Mouse (Mus musculus): Measurements from ENCODE around the gene Hopx. TPM values are rescaled to one million over a fixed set of nuclear protein-coding genes. Genes with fewer than 3 reads are reported as not detected.

Hopx gene
- polyA plus RNA-seq, 1 experiment from 2014 or later, result 2.8 TPM

- WGBS, result 2% methylated on average over 49 of the region's 69 CpGs
- Histone ChIP-seq H3K4me2 (replicated peaks) (peak overlapping the region; percentile 96), H3K27ac (no peak overlapping the region), H3K4me1 (peaks cover 18% of the 10 kb centered on the region), H3K9ac (peak overlapping the region; percentile 54), H3K36me3 (no peaks in the 10 kb centered on the region), H3K9me3 (replicated peaks) (no peaks in the 10 kb centered on the region), H3K4me3 (peak overlapping the region; percentile 48), H3K27me3 (peaks cover 22% of the 10 kb centered on the region)
- ATAC-seq (ENCODE audit: low FRiP score), result peak; percentile 78
These were observed 20.1 kb downstream of the Hopx start for GRCm38 (mm10) chr5:77094510-77095491.

DNA sequence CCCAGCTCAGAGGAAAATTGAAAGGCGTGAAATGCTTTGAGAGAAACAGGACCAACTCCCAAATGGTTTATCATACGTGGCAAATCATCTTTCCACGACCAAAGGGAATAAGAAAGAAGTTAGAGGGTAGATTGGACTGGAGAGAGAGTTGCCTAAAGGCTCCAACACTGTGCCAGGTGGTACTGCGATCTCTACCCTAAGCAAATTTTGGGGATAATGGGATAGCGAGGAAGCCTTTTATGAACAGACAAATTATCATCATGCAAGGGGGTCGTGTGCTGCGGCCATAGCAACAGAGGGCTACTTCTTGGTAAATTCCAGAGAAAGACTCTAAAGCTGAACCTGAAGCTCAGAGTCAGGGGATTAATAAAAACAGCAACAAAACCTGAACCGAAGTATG, 21.0 kb downstream of the Hopx start:
- WGBS, result 33% methylated on average over 8 of the region's 8 CpGs
- H3K4me1 ChIP-seq, result peaks cover 18% of the 10 kb centered on the region
- no peaks in the 10 kb centered on the region for H3K36me3 ChIP-seq
- peak overlapping the region; percentile 54; the same call in 1 of the 2 replicates for H3K9ac ChIP-seq
- peak overlapping the region; percentile 96 for H3K4me2 ChIP-seq (replicated peaks)
- H3K27ac ChIP-seq, result no peak overlapping the region
- no peak for ATAC-seq (ENCODE audit: low FRiP score)
- H3K27me3 ChIP-seq, result peaks cover 22% of the 10 kb centered on the region
- H3K4me3 ChIP-seq, result peak overlapping the region; percentile 48
- no peaks in the 10 kb centered on the region for H3K9me3 ChIP-seq (replicated peaks)

DNA sequence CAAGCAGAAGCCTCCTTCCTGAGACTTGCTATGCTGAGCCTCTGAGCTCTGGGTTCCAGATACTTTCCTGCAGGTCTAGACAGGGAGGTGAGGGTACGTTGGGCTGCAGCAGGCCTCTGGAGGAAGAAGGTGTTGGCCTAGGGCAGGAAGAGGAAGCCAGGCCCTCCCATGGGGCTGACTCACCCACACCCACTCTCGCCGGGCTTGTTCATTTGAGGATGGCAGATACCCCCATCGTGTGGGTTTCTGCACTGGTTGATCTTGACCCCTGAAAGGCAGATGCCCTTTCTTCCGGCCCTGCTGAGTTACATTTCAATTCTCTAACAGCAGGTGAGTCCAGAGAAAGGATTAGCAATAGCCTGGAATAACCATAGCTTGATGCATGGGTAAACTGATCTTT, 22.4 kb downstream of the Hopx start:
- Histone ChIP-seq H3K4me2 (replicated peaks) (peak overlapping the region; percentile 13; the same call in 1 of the 2 replicates), H3K27me3 (peaks cover 22% of the 10 kb centered on the region), H3K4me3 (no peak overlapping the region), H3K9ac (no peak overlapping the region), H3K36me3 (no peaks in the 10 kb centered on the region), H3K4me1 (peaks cover 18% of the 10 kb centered on the region), H3K9me3 (replicated peaks) (no peaks in the 10 kb centered on the region), H3K27ac (no peak overlapping the region)
- WGBS, result 69% methylated on average over 5 of the region's 5 CpGs
- no peak for ATAC-seq (ENCODE audit: low FRiP score)

- H3K36me3 ChIP-seq, result no peaks in the 10 kb centered on the region
- no peak for ATAC-seq (ENCODE audit: low FRiP score)
- no peak overlapping the region for H3K27ac ChIP-seq
- peaks cover 20% of the 10 kb centered on the region for H3K27me3 ChIP-seq
- H3K4me1 ChIP-seq, result peaks cover 18% of the 10 kb centered on the region
- no peak overlapping the region for H3K4me2 ChIP-seq (replicated peaks)
- no peaks in the 10 kb centered on the region for H3K9me3 ChIP-seq (replicated peaks)
- H3K4me3 ChIP-seq, result no peak overlapping the region
- 79% methylated on average over 3 of the region's 3 CpGs for WGBS
- H3K9ac ChIP-seq, result no peak overlapping the region
These were observed 23.0 kb downstream of the Hopx start for GRCm38 (mm10) chr5:77091923-77092322.

DNA sequence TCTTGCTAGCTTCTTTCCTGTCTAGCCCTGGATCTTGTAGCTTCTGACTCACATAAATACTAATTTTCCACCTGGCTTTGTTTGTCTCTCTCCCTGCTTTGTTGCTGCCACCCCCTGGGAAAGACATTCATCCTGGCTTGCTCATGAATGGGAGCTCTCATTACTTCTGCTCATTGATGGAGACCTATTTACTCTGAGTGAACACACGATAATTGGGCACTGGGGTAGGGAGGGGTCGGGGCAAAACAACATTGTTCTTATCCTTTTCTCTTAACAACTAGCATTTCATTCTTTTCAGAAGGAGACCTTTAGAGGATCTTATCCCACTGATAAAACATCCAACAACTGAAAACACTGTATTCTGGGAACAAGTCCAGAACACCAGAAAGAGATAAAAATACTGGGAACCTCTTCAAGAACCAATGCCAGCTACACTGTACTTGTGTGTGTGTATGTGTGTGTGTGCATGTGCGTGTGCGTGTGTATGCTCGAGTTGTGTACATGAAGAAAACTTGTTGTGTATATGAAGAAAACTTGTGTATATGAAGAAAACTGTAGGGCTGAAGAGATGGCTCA, 24.3 kb downstream of the Hopx start:
- H3K4me3 ChIP-seq, result no peak overlapping the region
- H3K27me3 ChIP-seq, result peaks cover 13% of the 10 kb centered on the region
- no peak overlapping the region for H3K4me2 ChIP-seq (replicated peaks)
- H3K9ac ChIP-seq, result no peak overlapping the region
- WGBS, result 61% methylated on average over 5 of the region's 5 CpGs
- no peak overlapping the region for H3K27ac ChIP-seq
- H3K4me1 ChIP-seq, result peaks cover 18% of the 10 kb centered on the region
- H3K9me3 ChIP-seq (replicated peaks), result no peaks in the 10 kb centered on the region
- no peak for ATAC-seq (ENCODE audit: low FRiP score)
- H3K36me3 ChIP-seq, result no peaks in the 10 kb centered on the region

- no peak overlapping the region for H3K4me3 ChIP-seq
- no peak overlapping the region for H3K4me2 ChIP-seq (replicated peaks)
- peaks cover 8% of the 10 kb centered on the region; the same call in 1 of the 2 replicates for H3K27me3 ChIP-seq
- ATAC-seq (ENCODE audit: low FRiP score), result peak; percentile 23; the same call in 1 of the 2 replicates
- no peaks in the 10 kb centered on the region for H3K36me3 ChIP-seq
- no peak overlapping the region for H3K9ac ChIP-seq
- H3K27ac ChIP-seq, result no peak overlapping the region
- H3K9me3 ChIP-seq (replicated peaks), result no peaks in the 10 kb centered on the region
- peaks cover 15% of the 10 kb centered on the region for H3K4me1 ChIP-seq
- WGBS, result 51% methylated on average over 8 of the region's 8 CpGs
These were observed 25.0 kb downstream of the Hopx start for GRCm38 (mm10) chr5:77089901-77090300.

GRCm38 (mm10) chr5:77089294-77089693, 25.6 kb downstream of the Hopx start:
- 0 out of 2 replicates have a peak, but pooled peaks have one; percentile 30 for ATAC-seq (ENCODE audit: low FRiP score)
- Histone ChIP-seq H3K27ac (no peak overlapping the region), H3K36me3 (no peaks in the 10 kb centered on the region), H3K4me3 (no peak overlapping the region), H3K27me3 (0 out of 2 replicates have a peak, but pooled peaks cover 8% of the 10 kb centered on the region), H3K4me2 (replicated peaks) (no peak overlapping the region), H3K4me1 (peaks cover 12% of the 10 kb centered on the region), H3K9ac (no peak overlapping the region), H3K9me3 (replicated peaks) (no peaks in the 10 kb centered on the region)
- WGBS, result 76% methylated on average over 1 of the region's 1 CpGs

GRCm38 (mm10) chr5:77087122-77087521, 27.8 kb downstream of the Hopx start:
- WGBS, result 85% methylated on average over 3 of the region's 3 CpGs
- Histone ChIP-seq H3K4me3 (no peak overlapping the region), H3K4me1 (peaks cover 6% of the 10 kb centered on the region), H3K27ac (no peak overlapping the region), H3K36me3 (no peaks in the 10 kb centered on the region), H3K27me3 (no peaks in the 10 kb centered on the region), H3K4me2 (replicated peaks) (no peak overlapping the region), H3K9me3 (replicated peaks) (no peaks in the 10 kb centered on the region), H3K9ac (no peak overlapping the region)
- no peak for ATAC-seq (ENCODE audit: low FRiP score)

GRCm38 (mm10) chr5:77086541-77086940, 28.4 kb downstream of the Hopx start:
- Histone ChIP-seq H3K36me3 (no peaks in the 10 kb centered on the region), H3K27me3 (no peaks in the 10 kb centered on the region), H3K4me2 (replicated peaks) (no peak overlapping the region), H3K9ac (no peak overlapping the region), H3K4me3 (no peak overlapping the region), H3K27ac (no peak overlapping the region), H3K4me1 (peaks cover 6% of the 10 kb centered on the region), H3K9me3 (replicated peaks) (no peaks in the 10 kb centered on the region)
- no peak for ATAC-seq (ENCODE audit: low FRiP score)
- WGBS, result 92% methylated on average over 7 of the region's 7 CpGs

- Histone ChIP-seq H3K36me3 (no peaks in the 10 kb centered on the region), H3K4me1 (peaks cover 6% of the 10 kb centered on the region), H3K27ac (no peak overlapping the region), H3K4me2 (replicated peaks) (no peak overlapping the region), H3K9me3 (replicated peaks) (no peaks in the 10 kb centered on the region), H3K27me3 (no peaks in the 10 kb centered on the region), H3K9ac (no peak overlapping the region), H3K4me3 (no peak overlapping the region)
- WGBS, result 91% methylated on average over 10 of the region's 10 CpGs
- ATAC-seq (ENCODE audit: low FRiP score), result no peak
These were observed 29.0 kb downstream of the Hopx start for GRCm38 (mm10) chr5:77085753-77086450.

DNA sequence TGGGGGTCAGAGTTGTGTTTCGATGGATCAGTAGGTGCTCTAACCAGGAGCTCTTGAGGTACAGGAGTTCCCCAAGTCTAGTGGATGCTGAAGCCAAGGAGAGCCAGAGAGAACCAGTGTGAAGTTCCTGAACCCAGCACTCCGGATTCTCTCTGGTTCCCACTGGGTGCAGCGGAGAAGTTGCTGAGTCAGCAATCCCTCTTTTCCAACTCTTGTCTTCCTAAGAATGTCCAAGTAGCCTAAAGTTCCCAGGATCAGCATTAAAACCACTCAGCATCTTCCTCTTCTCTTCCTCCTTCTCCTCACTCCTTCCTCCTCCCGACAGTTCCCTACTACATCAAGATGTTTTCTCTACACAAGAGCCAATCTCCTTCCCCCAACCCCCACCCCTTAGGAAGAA, 30.5 kb downstream of the Hopx start:
- ATAC-seq (ENCODE audit: low FRiP score), result no peak
- Histone ChIP-seq H3K27ac (no peak overlapping the region), H3K9ac (no peak overlapping the region), H3K27me3 (no peaks in the 10 kb centered on the region), H3K9me3 (replicated peaks) (no peaks in the 10 kb centered on the region), H3K4me1 (no peaks in the 10 kb centered on the region), H3K4me3 (no peak overlapping the region), H3K36me3 (no peaks in the 10 kb centered on the region), H3K4me2 (replicated peaks) (no peak overlapping the region)
- 95% methylated on average over 4 of the region's 4 CpGs for WGBS

- Histone ChIP-seq H3K36me3 (no peaks in the 10 kb centered on the region), H3K27me3 (no peaks in the 10 kb centered on the region), H3K9ac (no peak overlapping the region), H3K4me2 (replicated peaks) (no peak overlapping the region), H3K9me3 (replicated peaks) (0 out of 2 replicates have a peak, but pooled peaks cover 1% of the 10 kb centered on the region), H3K4me3 (no peak overlapping the region), H3K4me1 (no peaks in the 10 kb centered on the region), H3K27ac (no peak overlapping the region)
- 85% methylated on average over 7 of the region's 7 CpGs for WGBS
- ATAC-seq (ENCODE audit: low FRiP score), result no peak
These were observed 32.2 kb downstream of the Hopx start for GRCm38 (mm10) chr5:77082735-77083134.

Measured in hindbrain, embryonic 12.5 days (tissue).